Mouse (Mus musculus) effector memory CD4-positive, alpha-beta T cell, adult 7 months (primary cell): ENCODE results near the gene Plpp7. TPM values are rescaled to one million over a fixed set of nuclear protein-coding genes. Genes with fewer than 3 reads are reported as not detected.

Source experiments
- polyA plus RNA-seq: library from polyadenylated mRNA; unstranded; fragments of 100-300 nt; shearing (Covaris generic); gene quantifications from one replicate; pipeline ENCODE4 v1.2.1, GENCODE M21; 2017

Plpp7 gene
- polyA plus RNA-seq = not detected

GRCm38 (mm10) chr2:32095351-32096121 lies at the start of gene Plpp7:
Gene Plpp7 (plus strand): TSS chr2:32095528.

GRCm38 (mm10) chr2:32084111-32084871 lies 11.0 kb upstream of the Plpp7 start, which contains the start of gene Fam78a:
Gene Fam78a (minus strand): TSS chr2:32084857.

GRCm38 (mm10) chr2:32150924-32151659 lies 55.8 kb downstream of the Plpp7 start, which contains the start of gene Prrc2b:
Gene Prrc2b (plus strand): TSS chr2:32151082.

Other genes with a start within 250 kb of the Plpp7 start
- 0.32 TPM for gene Fibcd1, start 249.5 kb upstream of the Plpp7 start, polyA plus RNA-seq
- not detected for gene Lamc3, start 208.2 kb upstream of the Plpp7 start, polyA plus RNA-seq
- gene Aif1l, start 145.4 kb upstream of the Plpp7 start, polyA plus RNA-seq = not detected
- gene Nup214, start 121.1 kb upstream of the Plpp7 start, polyA plus RNA-seq = 90.7 TPM
- gene Fam78a, start 10.7 kb upstream of the Plpp7 start, polyA plus RNA-seq = 13.3 TPM
- gene Prrc2b, start 55.6 kb downstream of the Plpp7 start, polyA plus RNA-seq = 49.4 TPM
- gene Pomt1, start 141.1 kb downstream of the Plpp7 start, polyA plus RNA-seq = 2.6 TPM
- 74.0 TPM for gene Uck1, start 164.6 kb downstream of the Plpp7 start, polyA plus RNA-seq
- 31.5 TPM for gene Golga2, start 191.9 kb downstream of the Plpp7 start, polyA plus RNA-seq
- gene Swi5, start 192.5 kb downstream of the Plpp7 start, polyA plus RNA-seq = 150 TPM